Mouse (Mus musculus) heart, postnatal 10 days (tissue): Measurements from ENCODE around the gene Gm10031. TPM values are rescaled to one million over a fixed set of nuclear protein-coding genes. Genes with fewer than 3 reads are reported as not detected.
"Not testable (repeated sequence)": the region's sequence is repeated elsewhere in the genome, so short reads cannot be mapped to it uniquely, and the experiment has no call there.

Source experiments
- DNase-seq, 2 experiments: peaks; one replicate each; pipeline ENCODE4 v3.0.0; 2021
- intact Hi-C: fragments of 180-260 bp; cut with DNase I; formaldehyde crosslinking; loops from one replicate; pipeline ENCODE4 v1.15.1; 2025
- total RNA-seq, 2 experiments: library from RNA; stranded (reverse); gene quantifications; 2 replicates each; pipeline ENCODE4 v1.2.3; 2021

Gm10031 gene
- total RNA-seq = 10 to 100 TPM; 43.1 to 45.6 TPM

DNA sequence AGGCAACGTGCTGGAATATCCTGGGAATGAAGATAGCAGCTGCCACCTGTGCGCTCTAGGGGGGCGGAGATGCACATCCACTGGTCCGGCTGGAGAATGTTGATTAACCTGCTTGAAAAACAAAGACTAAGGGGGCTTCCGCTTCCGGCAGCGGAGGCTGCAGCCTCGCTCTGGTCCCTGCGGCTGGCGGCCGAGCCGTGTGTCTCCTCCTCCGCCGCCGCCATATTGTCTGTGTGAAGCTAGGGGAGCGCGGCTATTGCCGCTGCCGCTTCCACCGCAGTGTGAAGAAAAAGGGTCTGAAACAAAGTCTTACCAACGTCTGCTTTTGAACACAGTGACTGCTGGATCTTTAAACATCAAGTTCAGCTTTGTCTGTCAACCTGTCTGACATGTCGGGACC, at the start of gene Gm10031:
Gene Gm10031, plus strand, starts transcription at position 171 of the 400 bp plus-strand sequence.
- DNase-seq, intact Hi-C loops: not testable (repeated sequence)

DNA sequence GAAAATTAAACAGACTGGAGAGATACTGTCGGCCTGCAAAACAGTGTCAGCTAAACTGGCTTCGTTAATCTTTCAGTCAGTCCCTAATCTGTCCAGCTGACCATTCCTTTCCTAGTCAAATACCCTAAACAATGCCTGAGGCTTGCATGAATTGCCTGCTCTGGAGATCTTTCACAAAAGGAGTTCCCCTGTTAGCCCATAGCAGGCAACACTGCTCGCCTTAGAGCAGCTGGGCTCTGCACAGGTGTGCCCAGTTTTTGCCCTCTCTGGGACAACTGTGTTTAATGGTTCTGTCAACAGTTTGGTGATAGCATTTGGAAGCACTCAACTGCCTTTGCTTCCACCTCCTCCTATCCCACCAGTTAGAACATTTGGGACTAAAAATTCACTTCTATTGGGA, 49.0 kb upstream of the Gm10031 start:
- intact Hi-C loops = loop anchor here (5.0 kb wide), 1 partner anchor 53 kb away; the partner anchor contains the start of gene Axdnd1
- DNase-seq = no peak

DNA sequence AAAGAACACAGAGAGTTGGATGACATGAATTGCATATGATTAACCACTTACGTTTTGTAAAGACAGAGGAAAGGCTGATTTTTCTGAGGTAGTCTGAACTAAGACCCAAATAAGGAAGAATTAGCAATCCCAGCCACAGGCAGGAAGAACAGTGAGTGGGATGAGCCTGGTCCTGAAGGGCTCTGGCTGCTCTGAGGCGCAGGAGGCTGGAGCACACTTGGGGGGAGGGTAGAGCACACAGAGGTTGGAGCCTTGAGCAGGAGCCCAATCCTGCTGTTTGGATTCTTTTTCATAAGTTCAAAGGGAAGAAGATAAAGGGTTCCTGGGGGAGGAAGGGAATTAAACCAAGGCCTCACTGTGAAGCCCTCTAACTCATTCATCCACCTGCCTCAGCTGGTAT, 47.8 kb upstream of the Gm10031 start:
- intact Hi-C loops = no loop called here
- no peak for DNase-seq

DNA sequence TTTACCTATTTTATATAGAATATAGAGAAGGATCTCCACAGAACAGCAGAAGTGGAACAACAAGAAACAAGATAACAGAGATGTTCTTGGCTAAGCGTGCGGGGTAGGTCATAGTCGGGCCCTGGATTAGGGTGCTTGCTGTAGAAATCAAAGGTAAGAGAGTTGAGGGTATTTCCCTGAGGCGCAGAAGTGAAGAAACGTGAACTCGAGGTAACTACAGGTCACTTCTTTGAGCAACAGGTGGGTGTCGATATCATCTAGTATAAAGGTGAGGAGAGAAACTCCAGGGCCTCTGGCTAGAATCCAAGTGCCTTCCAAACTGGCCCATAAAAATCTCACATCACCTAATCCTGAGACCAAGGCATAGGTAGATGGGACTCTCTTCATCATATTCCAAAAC, 47.3 kb upstream of the Gm10031 start:
- no peak for DNase-seq
- intact Hi-C loops = no loop called here

DNA sequence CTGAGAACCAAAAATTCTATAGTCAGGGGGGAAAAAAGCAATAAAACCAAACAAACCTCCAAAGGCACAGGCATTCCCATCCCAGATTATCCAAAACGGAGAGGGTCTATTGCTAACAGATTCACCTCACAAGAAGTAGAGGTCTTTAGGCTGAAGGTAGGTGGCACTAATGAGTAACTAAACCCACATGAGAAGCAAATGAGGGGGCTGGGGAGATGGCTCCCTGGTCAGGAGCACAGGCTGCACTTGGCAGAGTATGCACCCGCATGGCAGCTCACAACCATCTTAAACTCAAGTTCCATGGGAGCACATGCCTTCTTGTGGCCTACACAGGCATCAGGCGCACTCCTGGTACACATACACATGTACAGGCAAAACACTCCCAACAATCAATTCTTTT, 42.0 kb upstream of the Gm10031 start:
- DNase-seq = no peak
- intact Hi-C loops = no loop called here

DNA sequence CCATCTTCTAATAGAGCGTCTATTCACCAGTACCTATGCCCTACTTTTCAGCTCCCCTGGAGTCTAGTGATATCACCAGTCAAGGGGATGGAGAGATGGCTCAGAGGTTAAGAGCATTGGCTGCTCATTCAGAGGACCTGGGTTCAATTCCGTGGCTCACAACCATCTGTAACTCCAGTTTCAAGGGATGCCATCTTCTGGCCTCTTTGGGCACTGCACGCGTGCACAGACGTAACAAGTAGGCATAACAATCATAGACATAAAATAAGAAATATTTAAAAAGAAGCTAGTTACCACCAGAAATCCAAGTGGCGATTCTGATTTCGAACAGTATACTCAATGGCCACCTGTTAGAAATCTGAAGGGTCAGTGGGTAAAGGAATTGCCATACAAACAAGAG, 36.3 kb upstream of the Gm10031 start:
- DNase-seq = no peak

DNA sequence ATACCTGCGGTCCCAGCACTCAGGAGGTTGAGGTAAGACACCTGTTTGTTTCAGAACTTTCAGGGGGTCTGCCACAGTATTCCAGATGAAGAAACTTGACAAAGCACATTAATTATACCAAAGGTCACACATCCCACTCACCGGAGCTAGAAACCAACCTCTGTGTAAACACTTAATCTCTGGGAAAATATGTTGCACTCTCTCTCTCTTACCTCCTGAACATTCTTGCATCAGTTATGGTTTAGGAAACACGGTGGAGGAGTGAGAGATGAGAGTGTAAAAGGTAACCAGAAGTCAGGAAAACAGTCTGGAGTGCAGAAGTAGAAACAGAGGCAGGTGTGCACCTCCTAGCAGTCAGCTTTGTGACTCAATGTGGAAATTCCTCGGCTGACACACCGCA, 35.8 kb upstream of the Gm10031 start:
- intact Hi-C loops = no loop called here

More for the DNA sequence above, 36.3 kb upstream of the Gm10031 start:
- intact Hi-C loops = no loop called here

DNA sequence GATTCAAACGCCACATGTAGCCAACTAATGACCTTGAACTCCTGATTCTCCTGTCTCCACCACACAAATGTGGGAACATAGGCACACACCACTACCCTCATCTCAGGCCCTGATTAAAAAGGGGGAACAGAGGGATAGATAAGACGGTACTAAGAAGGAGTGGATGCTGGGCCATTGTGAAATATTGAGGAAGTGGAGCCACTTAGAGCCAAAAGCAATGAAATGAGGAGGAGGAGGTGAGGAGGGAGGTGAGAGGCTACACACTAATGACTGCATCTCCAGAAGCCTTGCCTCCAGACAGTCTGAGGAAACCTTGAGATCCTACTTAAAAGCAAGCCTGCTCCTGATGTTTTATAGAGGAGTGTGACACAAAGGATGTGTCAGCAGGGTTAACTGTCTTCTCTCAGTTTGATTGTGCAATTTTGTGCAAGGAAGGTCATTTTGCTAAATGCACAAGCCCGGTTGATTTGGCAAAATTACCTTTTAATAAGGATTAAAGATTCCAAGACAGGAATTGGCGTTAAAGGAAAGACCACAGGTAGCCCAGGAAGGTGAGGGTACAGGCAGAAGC, 32.5 kb upstream of the Gm10031 start:
- no peak for DNase-seq
- intact Hi-C loops = no loop called here

More for the DNA sequence above, 35.8 kb upstream of the Gm10031 start:
- DNase-seq = no peak

DNA sequence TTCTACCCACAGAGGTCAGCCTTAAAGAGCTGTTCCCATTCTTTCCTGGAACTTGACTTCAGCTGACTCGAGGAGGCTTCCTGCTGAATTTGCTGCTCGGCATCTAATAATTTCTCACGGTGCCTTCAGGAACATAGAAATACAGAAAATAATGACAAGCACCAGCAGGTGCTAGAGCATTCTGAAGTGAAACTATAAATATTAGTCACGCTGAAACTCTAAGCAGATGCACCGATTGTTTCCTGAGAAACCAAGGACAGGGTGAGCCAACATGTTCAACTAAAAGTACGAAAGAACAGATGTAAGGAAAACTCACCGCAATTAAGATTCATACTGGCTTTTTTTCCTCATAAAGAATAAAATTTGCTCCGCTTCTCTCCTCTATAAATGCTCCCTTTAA, 28.8 kb upstream of the Gm10031 start:
- no peak for DNase-seq
- intact Hi-C loops = no loop called here

DNA sequence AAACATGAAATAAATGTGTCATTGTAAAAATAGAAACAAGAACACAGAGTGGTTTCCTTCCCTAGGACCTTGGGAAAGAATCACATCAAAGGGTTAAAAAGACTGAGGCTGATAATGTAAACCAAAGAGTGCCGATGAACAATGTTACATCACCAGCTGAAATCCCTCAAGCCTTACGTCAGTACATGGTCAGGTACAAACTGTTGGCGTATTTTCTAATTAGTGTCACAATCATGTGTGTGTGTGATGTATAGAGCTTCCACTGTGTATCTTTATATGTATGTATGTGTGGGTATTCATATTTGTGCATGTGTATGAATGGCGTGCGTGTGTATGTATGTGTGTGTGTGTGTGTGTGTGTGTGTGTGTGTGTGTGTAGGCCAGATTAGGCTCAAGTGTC, 26.9 kb upstream of the Gm10031 start:
- no peak for DNase-seq
- intact Hi-C loops = no loop called here

DNA sequence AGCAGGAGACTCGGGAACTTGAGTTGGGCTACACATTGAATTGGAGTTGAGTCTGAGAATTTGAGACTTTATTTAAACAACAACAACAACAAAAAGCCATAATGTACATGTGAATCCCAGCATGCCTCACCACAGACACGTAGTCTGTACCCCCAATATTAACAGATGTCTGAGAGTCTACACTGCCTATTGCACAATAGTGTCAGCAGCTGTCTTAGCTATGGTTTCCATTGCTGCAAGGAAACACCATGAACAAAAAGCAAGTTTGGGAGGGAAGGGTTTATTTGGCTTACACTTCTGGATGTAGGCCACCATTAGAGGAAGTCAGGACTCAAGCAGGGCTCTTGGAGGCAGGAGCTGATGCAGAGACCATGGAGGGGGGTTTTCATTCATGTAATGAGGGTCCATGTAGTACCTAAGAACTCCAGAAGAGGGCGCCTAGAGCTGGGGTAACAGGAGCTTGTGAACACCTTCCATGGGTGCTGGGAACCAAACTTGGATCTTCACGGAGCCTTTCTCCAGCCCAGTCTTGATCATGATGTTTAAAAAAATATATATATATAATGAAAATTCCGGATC, 18.8 kb upstream of the Gm10031 start:
- no peak for DNase-seq
- intact Hi-C loops = no loop called here

DNA sequence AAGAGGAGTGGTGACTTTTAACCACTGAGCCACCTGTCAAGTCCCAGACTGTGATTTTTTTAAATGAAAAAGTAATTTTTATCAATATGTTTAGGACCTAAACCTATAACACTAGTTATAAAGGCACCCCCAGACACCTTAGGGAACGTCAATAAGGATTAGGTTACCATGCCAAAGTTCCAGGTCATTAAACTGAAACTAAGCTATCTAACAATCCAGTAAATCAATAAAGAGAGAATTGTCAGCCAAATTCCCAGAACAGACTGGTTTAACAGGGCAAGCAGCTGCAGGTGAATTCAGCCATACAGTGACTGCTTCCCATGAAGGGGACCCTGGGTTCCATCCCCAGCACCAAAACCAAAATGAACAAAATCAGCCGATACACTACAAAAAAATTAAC, 17.9 kb upstream of the Gm10031 start:
- intact Hi-C loops = no loop called here
- DNase-seq = no peak

DNA sequence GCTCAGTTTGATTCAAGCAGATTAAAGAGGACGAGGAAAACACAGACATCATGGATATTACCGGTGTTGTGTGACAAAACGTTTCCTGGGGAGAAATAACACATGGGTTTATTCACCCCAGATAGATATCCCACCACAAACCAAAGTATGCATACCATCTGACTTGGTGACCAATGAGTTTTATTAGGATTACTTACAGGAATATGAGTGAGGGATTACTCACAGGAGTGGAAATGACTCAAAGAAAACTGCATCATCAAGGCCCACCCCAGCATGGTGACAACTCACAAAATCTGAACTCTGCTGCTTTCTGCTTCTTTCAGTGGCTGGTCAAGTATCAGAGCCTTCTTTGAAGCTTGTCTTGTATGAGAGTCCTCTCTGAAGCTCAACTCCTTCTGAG, 16.1 kb upstream of the Gm10031 start:
- DNase-seq = no peak
- intact Hi-C loops = no loop called here

DNA sequence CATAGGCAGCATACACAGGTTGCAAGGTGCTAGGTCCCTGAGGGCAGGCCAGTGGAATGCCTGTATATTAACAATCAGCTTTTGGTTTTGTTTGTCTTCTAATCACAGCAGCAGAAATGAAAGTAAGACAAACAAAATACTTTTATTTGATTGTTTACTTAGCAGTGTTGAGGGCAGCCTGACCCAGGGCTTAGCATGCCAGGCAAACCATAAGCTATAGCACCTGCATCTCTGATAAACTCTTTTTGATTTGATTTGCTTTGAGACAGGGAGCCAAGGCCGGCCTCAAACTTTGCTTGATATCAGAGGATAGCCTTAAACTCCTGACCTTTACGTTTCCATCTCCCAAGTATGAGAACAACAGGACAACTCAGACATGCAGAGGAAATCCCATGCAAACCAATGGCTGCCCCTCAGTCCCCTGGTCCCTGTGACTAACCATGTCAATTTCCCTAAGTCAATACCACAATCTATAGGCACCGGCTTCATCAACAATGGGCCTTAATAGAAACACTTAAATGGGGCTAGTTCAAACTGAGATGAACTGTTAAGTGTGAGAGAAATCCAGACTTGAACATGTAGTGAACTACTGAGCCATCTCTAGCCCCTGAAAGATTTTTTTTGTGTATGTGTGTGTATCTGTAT, 3.6 kb upstream of the Gm10031 start:
- intact Hi-C loops = no loop called here
- no peak for DNase-seq

DNA sequence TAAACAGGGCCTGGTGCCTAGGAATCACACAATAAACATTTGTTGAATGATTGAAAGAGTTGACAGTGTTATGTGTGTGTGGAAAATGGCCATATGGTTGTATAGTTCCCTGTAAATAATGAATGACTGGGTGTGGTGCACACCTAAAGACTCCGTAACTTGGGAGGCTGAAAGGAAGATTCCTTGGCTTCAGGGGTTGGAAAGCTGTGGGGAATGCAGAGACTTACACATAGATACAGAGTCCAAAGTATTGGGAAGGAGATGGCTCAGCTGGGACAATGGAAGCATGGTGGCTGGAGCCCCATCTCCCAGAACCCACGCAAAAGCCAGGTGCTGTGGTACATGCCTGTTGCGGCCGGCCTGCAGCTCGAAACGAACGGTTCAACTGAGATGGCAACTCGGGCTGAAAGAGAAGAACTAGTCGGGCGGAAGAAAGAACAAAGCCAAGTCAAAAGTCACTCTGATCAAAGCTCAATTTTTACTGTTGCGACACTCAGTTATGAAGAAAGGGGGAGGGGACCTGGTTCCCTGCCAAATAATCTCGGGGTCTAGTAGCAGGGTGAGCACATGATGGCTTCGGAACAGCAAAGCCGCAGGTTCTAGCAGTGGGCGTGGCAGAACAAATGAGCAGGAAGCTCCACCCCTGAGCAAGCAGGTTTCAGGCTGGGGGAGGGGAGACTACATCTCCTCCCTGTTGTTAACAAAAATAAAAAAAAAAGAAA, 1.9 kb upstream of the Gm10031 start:
- intact Hi-C loops = no loop called here
- peak in 1 of 2 experiments; percentile 4 for DNase-seq

DNA sequence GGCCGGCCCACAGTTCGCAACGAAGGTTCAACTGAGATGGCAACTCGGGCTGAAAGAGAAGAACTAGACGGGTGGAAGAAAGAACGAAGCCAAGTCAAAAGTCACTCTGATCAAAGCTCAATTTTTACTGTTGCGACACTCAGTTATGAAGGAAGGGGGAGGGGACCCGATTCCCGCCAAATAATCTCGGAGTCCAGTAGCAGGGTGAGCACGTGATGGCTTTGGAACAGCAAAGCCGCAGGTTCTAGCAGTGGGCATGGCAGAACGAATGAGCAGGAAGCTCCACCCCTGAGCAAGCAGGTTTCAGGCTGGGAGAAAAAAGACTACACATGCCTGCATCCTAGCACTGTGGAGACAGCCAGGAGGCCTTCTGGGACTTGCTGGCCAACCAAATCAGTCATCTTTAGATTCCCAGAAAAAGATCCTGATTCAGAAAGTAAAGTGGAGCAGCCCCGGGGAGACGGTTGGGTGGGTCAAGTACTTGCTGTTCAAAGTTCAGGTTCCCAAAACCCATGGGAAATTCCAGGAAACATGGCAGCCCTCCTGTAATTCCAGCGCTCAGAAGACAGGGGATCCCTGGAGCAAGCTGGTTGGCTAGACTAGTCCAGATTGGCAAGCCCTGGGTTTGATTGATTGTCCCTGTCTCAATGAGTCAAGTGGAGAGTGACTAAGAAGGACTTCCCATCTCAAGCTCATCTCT, 8.8 kb downstream of the Gm10031 start:
- intact Hi-C loops = not testable (repeated sequence)

DNA sequence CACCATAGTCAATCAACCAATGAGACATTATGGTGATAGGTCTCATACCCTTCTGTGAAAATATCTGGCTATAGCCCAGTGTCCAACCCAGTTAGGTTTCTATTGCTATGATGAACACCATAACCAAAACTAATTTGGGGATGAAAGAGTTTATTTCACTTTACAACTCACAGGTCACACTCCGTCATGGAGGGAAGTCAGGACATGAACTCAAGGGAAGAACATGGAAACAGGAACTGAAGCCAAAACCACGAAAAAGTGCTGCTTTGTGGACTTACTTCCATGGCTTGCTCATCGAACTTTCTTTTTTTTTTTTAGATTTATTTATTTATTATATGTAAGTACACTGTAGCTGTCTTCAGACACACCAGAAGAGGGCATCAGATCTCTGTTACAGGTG, 9.7 kb downstream of the Gm10031 start:
- no peak for DNase-seq
- intact Hi-C loops = no loop called here

More for the DNA sequence above, 8.8 kb downstream of the Gm10031 start:
- DNase-seq = not testable (repeated sequence)

DNA sequence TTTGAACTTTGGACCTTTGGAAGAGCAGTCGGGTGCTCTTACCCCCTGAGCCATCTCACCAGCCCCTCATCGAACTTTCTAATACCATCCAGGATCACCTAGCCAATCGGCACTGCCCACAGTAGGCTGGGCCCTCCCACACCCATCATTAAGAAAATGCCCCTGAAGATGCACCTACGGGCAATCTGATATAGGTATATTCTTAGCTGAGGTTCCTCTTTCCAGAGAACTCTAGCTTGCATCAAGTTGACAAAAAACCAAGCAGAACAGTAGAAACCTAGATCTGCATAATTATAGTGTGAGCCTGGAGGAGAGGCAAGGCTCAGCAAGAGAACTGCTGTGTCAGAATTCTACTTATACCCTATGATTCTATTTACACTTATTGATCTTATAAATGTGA, 10.1 kb downstream of the Gm10031 start:
- intact Hi-C loops = no loop called here
- DNase-seq = no peak

DNA sequence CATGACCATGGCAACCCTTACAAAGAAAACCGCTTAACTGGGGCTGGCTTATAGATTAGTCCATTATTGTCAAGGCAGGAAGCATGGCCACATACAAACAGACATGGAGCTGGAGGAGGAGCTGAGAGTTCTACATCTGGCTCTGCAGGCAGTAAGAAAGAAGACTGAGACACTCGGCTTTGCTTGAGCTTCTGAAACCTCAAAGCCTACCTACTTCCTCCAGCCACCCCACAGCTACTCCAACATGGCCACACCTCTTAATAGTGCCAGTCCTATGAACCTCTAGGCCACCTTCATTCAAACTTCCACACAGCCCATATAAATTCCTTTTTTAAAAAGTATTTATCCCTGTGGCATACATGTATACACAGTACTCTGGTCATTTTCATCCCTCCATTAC, 13.2 kb downstream of the Gm10031 start:
- intact Hi-C loops = no loop called here
- DNase-seq = no peak

DNA sequence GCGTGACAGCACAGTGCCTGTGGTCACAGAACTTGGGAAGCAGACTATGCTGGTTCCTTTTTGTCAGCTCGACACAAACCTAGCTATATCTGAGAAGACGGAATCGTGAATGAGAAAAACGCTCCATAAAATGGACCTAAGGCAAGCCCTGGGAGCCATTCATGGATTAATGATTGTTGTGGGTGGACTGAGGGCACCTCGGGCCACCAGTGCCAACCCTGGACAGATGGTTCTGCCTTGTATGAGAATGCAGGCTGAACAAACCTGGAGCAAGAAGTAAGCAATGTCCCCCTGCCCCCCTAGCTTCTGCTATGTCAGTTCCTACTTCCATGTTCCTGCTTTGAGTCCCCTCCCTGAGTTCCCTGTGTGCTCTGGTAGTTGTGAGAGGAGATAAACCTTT, 13.9 kb downstream of the Gm10031 start:
- intact Hi-C loops = loop anchor here (2.0 kb wide), 1 partner anchor 95 kb away; no protein-coding TSS in a partner anchor
- DNase-seq = no peak

DNA sequence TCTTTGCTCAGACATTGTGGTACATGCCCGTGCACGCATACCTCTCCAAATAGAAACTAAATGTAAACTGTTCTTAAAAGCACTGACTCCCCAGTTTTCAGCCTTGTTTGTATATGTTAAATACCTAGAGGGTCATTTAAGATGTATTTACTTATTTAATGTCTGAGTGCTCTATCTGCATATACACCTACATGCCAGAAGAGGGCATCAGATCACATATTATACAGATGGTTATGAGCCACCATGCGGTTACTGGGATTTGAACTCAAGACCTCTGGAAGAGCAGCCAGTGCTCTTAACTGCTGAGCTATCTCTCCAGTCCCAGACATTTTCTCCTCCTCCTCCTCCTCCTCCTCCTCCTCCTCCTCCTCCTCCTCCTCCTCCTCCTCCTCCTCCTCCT, 14.6 kb downstream of the Gm10031 start:
- intact Hi-C loops = loop anchor here (2.0 kb wide), 1 partner anchor 94 kb away; no protein-coding TSS in a partner anchor
- DNase-seq = no peak
